Mouse (Mus musculus): ENCODE measurements around the gene Hoxb7. TPM values are rescaled to one million over a fixed set of nuclear protein-coding genes. Genes with fewer than 3 reads are reported as not detected.

Hoxb7 gene
- polyA plus RNA-seq, 1 experiment from 2014 or later, result not detected

- peaks cover 100% of the 10 kb centered on the region for H3K27me3 ChIP-seq
- H3K9ac ChIP-seq, result no peak overlapping the region
- H3K9me3 ChIP-seq, result no peaks in the 10 kb centered on the region
- peak overlapping the region; percentile 30 for H3K4me3 ChIP-seq (replicated peaks)
- H3K27ac ChIP-seq, result no peak overlapping the region
- no peaks in the 10 kb centered on the region for H3K36me3 ChIP-seq (replicated peaks)
- WGBS, result 1% methylated on average over 45 of the region's 45 CpGs
- ATAC-seq (ENCODE audit: low FRiP score), result 0 out of 2 replicates have a peak, but pooled peaks have one; percentile 44
- peaks cover 5% of the 10 kb centered on the region for H3K4me1 ChIP-seq
- peak overlapping the region; percentile 47 for H3K4me2 ChIP-seq
Measured at GRCm38 (mm10) chr11:96318368-96319070, 32.1 kb downstream of the Hoxb7 start.

GRCm38 (mm10) chr11:96319071-96319902 is 32.9 kb downstream of the Hoxb7 start:
- Histone ChIP-seq H3K36me3 (replicated peaks) (no peaks in the 10 kb centered on the region), H3K4me3 (replicated peaks) (peak overlapping the region; percentile 30), H3K27ac (no peak overlapping the region), H3K9ac (no peak overlapping the region), H3K9me3 (no peaks in the 10 kb centered on the region), H3K4me2 (peak overlapping the region; percentile 47), H3K27me3 (peaks cover 100% of the 10 kb centered on the region), H3K4me1 (peaks cover 5% of the 10 kb centered on the region)
- 1% methylated on average over 34 of the region's 34 CpGs for WGBS
- no peak for ATAC-seq (ENCODE audit: low FRiP score)

GRCm38 (mm10) chr11:96319910-96320309 is 33.5 kb downstream of the Hoxb7 start:
- H3K4me3 ChIP-seq (replicated peaks), result no peak overlapping the region

GRCm38 (mm10) chr11:96320688-96321087 is 34.3 kb downstream of the Hoxb7 start:
- Histone ChIP-seq H3K4me2 (no peak overlapping the region), H3K4me1 (peaks cover 5% of the 10 kb centered on the region), H3K36me3 (replicated peaks) (no peaks in the 10 kb centered on the region), H3K9ac (no peak overlapping the region), H3K4me3 (replicated peaks) (no peak overlapping the region), H3K9me3 (no peaks in the 10 kb centered on the region), H3K27me3 (peaks cover 100% of the 10 kb centered on the region), H3K27ac (no peak overlapping the region)
- no peak for ATAC-seq (ENCODE audit: low FRiP score)
- under 1% methylated on average over 17 of the region's 17 CpGs for WGBS

More at GRCm38 (mm10) chr11:96319910-96320309, 33.5 kb downstream of the Hoxb7 start:
- Histone ChIP-seq H3K4me1 (peaks cover 5% of the 10 kb centered on the region), H3K4me2 (no peak overlapping the region), H3K36me3 (replicated peaks) (no peaks in the 10 kb centered on the region), H3K27me3 (peaks cover 100% of the 10 kb centered on the region), H3K9me3 (no peaks in the 10 kb centered on the region), H3K27ac (no peak overlapping the region), H3K9ac (no peak overlapping the region)
- ATAC-seq (ENCODE audit: low FRiP score), result no peak
- WGBS, result under 1% methylated on average over 29 of the region's 29 CpGs

- Histone ChIP-seq H3K4me2 (no peak overlapping the region), H3K9me3 (no peaks in the 10 kb centered on the region), H3K27ac (no peak overlapping the region), H3K4me1 (peaks cover 5% of the 10 kb centered on the region), H3K27me3 (peaks cover 100% of the 10 kb centered on the region), H3K4me3 (replicated peaks) (no peak overlapping the region), H3K36me3 (replicated peaks) (no peaks in the 10 kb centered on the region), H3K9ac (no peak overlapping the region)
- under 1% methylated on average over 5 of the region's 5 CpGs for WGBS
- ATAC-seq (ENCODE audit: low FRiP score), result no peak
Measured at GRCm38 (mm10) chr11:96321846-96322245, 35.4 kb downstream of the Hoxb7 start.

GRCm38 (mm10) chr11:96322738-96323137 is 36.3 kb downstream of the Hoxb7 start:
- Histone ChIP-seq H3K27ac (no peak overlapping the region), H3K9ac (no peak overlapping the region), H3K4me3 (replicated peaks) (no peak overlapping the region), H3K27me3 (peaks cover 100% of the 10 kb centered on the region), H3K36me3 (replicated peaks) (no peaks in the 10 kb centered on the region), H3K4me2 (no peak overlapping the region), H3K9me3 (no peaks in the 10 kb centered on the region), H3K4me1 (peaks cover 5% of the 10 kb centered on the region)
- no peak for ATAC-seq (ENCODE audit: low FRiP score)
- WGBS, result 2% methylated on average over 6 of the region's 6 CpGs

- no peak within 1 kb of the TSS for H3K4me3 ChIP-seq (replicated peaks)
- H3K9ac ChIP-seq, result no peak within 1 kb of the TSS
- ATAC-seq (ENCODE audit: low FRiP score), result no peak
- peaks cover 5% of the 10 kb centered on the region for H3K4me1 ChIP-seq
- H3K27me3 ChIP-seq, result peaks cover 100% of the 10 kb centered on the region
- H3K36me3 ChIP-seq (replicated peaks), result no peaks in the 10 kb centered on the region
- no peaks in the 10 kb centered on the region for H3K9me3 ChIP-seq
- no peak within 1 kb of the TSS for H3K27ac ChIP-seq
- 1% methylated on average over 10 of the region's 10 CpGs for WGBS
- no peak within 1 kb of the TSS for H3K4me2 ChIP-seq
Measured at GRCm38 (mm10) chr11:96323154-96323553, 36.7 kb downstream of the Hoxb7 start, which contains the start of gene Hoxb3. Hoxb3 (plus strand) TSS chr11:96323326.

- H3K4me3 ChIP-seq (replicated peaks), result no peak overlapping the region
Measured at GRCm38 (mm10) chr11:96324125-96324524, 37.7 kb downstream of the Hoxb7 start.

GRCm38 (mm10) chr11:96324965-96325364 is 38.5 kb downstream of the Hoxb7 start:
- Histone ChIP-seq H3K36me3 (replicated peaks) (no peaks in the 10 kb centered on the region), H3K27me3 (peaks cover 100% of the 10 kb centered on the region), H3K4me2 (no peak overlapping the region), H3K9me3 (no peaks in the 10 kb centered on the region), H3K9ac (no peak overlapping the region), H3K4me1 (no peaks in the 10 kb centered on the region), H3K27ac (no peak overlapping the region), H3K4me3 (replicated peaks) (no peak overlapping the region)
- WGBS, result 2% methylated on average over 8 of the region's 8 CpGs
- no peak for ATAC-seq (ENCODE audit: low FRiP score)

More at GRCm38 (mm10) chr11:96324125-96324524, 37.7 kb downstream of the Hoxb7 start:
- Histone ChIP-seq H3K9ac (no peak overlapping the region), H3K27ac (no peak overlapping the region), H3K36me3 (replicated peaks) (no peaks in the 10 kb centered on the region), H3K9me3 (no peaks in the 10 kb centered on the region), H3K4me2 (no peak overlapping the region), H3K27me3 (peaks cover 100% of the 10 kb centered on the region), H3K4me1 (no peaks in the 10 kb centered on the region)
- under 1% methylated on average over 5 of the region's 5 CpGs for WGBS
- ATAC-seq (ENCODE audit: low FRiP score), result no peak

GRCm38 (mm10) chr11:96325747-96326212 is 39.4 kb downstream of the Hoxb7 start:
- H3K27ac ChIP-seq, result no peak overlapping the region
- H3K4me1 ChIP-seq, result no peaks in the 10 kb centered on the region
- H3K9me3 ChIP-seq, result no peaks in the 10 kb centered on the region
- H3K4me3 ChIP-seq (replicated peaks), result no peak overlapping the region
- no peak for ATAC-seq (ENCODE audit: low FRiP score)
- no peak overlapping the region for H3K4me2 ChIP-seq
- WGBS, result 2% methylated on average over 22 of the region's 22 CpGs
- H3K27me3 ChIP-seq, result peaks cover 100% of the 10 kb centered on the region
- H3K9ac ChIP-seq, result no peak overlapping the region
- H3K36me3 ChIP-seq (replicated peaks), result no peaks in the 10 kb centered on the region

- H3K4me1 ChIP-seq, result no peaks in the 10 kb centered on the region
- H3K9me3 ChIP-seq, result no peaks in the 10 kb centered on the region
- H3K27me3 ChIP-seq, result peaks cover 100% of the 10 kb centered on the region
- no peaks in the 10 kb centered on the region for H3K36me3 ChIP-seq (replicated peaks)
- H3K4me3 ChIP-seq (replicated peaks), result no peak overlapping the region
- 2% methylated on average over 12 of the region's 12 CpGs for WGBS
- H3K4me2 ChIP-seq, result no peak overlapping the region
- H3K9ac ChIP-seq, result no peak overlapping the region
- no peak overlapping the region for H3K27ac ChIP-seq
- ATAC-seq (ENCODE audit: low FRiP score), result no peak
Measured at GRCm38 (mm10) chr11:96326705-96327104, 40.3 kb downstream of the Hoxb7 start.

GRCm38 (mm10) chr11:96327122-96327521 is 40.7 kb downstream of the Hoxb7 start:
- H3K9ac ChIP-seq, result no peak overlapping the region
- H3K4me1 ChIP-seq, result no peaks in the 10 kb centered on the region
- no peaks in the 10 kb centered on the region for H3K36me3 ChIP-seq (replicated peaks)
- H3K4me2 ChIP-seq, result no peak overlapping the region
- peaks cover 100% of the 10 kb centered on the region for H3K27me3 ChIP-seq
- no peak overlapping the region for H3K27ac ChIP-seq
- ATAC-seq (ENCODE audit: low FRiP score), result no peak
- H3K9me3 ChIP-seq, result no peaks in the 10 kb centered on the region
- H3K4me3 ChIP-seq (replicated peaks), result no peak overlapping the region
- 2% methylated on average over 7 of the region's 7 CpGs for WGBS
